Mouse (Mus musculus): ENCODE data around the gene Gm33543.

- TF ChIP-seq CTCF (IDR thresholded peaks at IDR 0.05; ENCODE audit: borderline replicate concordance, insufficient read depth, low read depth, low read length) (no peak), POLR2A (IDR thresholded peaks at IDR 0.05; ENCODE audit: borderline replicate concordance, insufficient read depth, low read length) (no peak)
These were observed 21.8 kb upstream of the Gm33543 start for GRCm38 (mm10) chr10:95864349-95865124.

All from cerebellum, adult 2 months (tissue).